Mouse (Mus musculus) E14TG2a.4 (cell line): Measurements from ENCODE around the gene Hs3st4.

Source experiments
- CTCF ChIP-seq: conservative IDR thresholded peaks from 2 replicates; pipeline ENCODE4 v1.5.1; 2014; ENCODE audit warnings: low read length
- NANOG ChIP-seq: IDR thresholded peaks from 2 replicates; pipeline ENCODE4 v1.6.1; 2014; ENCODE audit warnings: borderline replicate concordance, low read length, mixed read lengths
- POU5F1 ChIP-seq: IDR thresholded peaks from 2 replicates; pipeline ENCODE4 v1.6.1; 2014; ENCODE audit warnings: low read length, borderline replicate concordance

DNA sequence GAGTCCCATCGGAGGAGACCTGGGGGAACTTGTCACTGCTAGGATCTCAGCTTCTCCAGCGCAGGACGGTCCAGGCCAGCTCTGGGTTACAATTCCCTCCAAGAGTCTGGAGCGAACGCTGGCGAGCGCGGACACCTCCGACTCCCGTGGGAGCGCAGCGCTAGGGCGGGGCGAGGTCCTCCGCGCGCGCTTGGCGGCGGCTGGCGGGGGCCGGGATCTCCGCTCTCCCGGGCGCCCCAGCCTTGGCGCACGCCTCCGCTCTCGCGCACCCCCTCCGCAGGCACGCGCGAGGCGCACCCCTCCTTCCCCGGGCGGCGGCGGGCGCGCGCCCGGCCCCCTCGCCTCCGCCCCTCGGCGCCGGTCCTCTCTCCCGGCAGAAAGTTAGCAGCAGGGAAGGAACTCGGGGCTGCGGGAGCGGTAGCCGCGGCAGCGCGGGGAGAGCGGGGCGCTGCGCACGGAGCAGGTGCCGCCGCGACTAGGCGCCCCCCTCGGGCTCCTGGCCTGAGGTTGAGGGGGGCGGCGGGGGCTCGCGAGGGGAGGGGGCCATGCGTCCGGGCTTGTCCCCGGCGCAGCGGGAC is at the start of gene Hs3st4:
- TF ChIP-seq CTCF (no peak), POU5F1 (no peak), NANOG (no peak)
